ENCODE assay signal across 47 mouse cellular contexts in the genomic region with DNA sequence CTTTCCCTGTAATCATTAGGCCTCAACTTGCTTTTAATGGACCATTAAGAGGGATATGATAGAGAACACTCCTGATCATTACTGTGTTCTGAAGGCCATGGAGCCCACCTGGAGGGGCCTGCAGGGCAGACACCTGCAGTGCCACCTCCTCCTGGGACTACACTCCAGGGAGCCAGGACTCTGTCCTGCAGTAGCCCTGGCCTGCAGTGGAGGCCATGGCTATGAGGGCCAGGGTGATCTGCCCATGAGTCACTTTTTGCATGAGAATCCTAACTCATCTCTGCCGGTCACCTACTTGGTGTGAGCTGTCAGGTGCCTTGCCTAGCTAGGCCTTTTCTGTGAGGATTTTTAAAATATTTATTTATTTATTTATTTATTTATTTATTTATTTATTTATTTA. TPM values are rescaled to one million over a fixed set of nuclear protein-coding genes. Genes with fewer than 3 reads are reported as not detected.
"Had no signal": no experiment of that assay in that cellular context is flagged by ENCODE, and none has a peak within 500 bp of the region (broad histone marks: within the 10 kb centered on the region; RNA-seq: fewer than 3 reads in every experiment).

No protein-coding gene starts in this region.

- DNase-seq: heart, postnatal 10 days; heart, postnatal 14 days; heart, postnatal 36 days; heart, postnatal 4 days; kidney, adult 11 months; kidney, adult 18-20 months; kidney, adult 2 months; kidney, adult 8-10 months; kidney, adult 9 months; kidney, postnatal 10 days; kidney, postnatal 14 days; kidney, postnatal 25 days; kidney, postnatal 36 days; kidney, postnatal 4 days; layer of hippocampus, adult 9-11 months; layer of hippocampus, postnatal 36 days had no signal

RNA-seq across cellular contexts. Expression of gene Fgf15, which starts 17.9 kb away (rescaled TPM):
- total RNA-seq: heart, postnatal 10 days; heart, postnatal 14 days; heart, postnatal 25 days; heart, postnatal 36 days; heart, postnatal 4 days; hematopoietic stem cell, adult 5-6 weeks; layer of hippocampus, adult 18-20 months; layer of hippocampus, adult 2 months; layer of hippocampus, adult 8-10 months; layer of hippocampus, postnatal 10 days; layer of hippocampus, postnatal 14 days; layer of hippocampus, postnatal 25 days; layer of hippocampus, postnatal 36 days; left cerebral cortex, adult 18-20 months; left cerebral cortex, adult 2 months; left cerebral cortex, adult 8-10 months; left cerebral cortex, postnatal 10 days had no signal
- polyA plus RNA-seq: heart, embryonic 14.5 days; heart, embryonic 15.5 days; heart, postnatal 0 days; inflammation-experienced regulatory T-cells, adult 6 months; intestine, embryonic 14.5 days; kidney, adult 2 months had no signal

RNA-seq across cellular contexts. Expression of gene Fgf4, which starts 31.2 kb away (rescaled TPM):
- total RNA-seq: heart, postnatal 10 days; heart, postnatal 14 days; heart, postnatal 25 days; heart, postnatal 36 days; heart, postnatal 4 days; hematopoietic stem cell, adult 5-6 weeks; hindbrain, postnatal 0 days; layer of hippocampus, adult 18-20 months; layer of hippocampus, adult 2 months; layer of hippocampus, adult 8-10 months; layer of hippocampus, postnatal 10 days; layer of hippocampus, postnatal 14 days; layer of hippocampus, postnatal 25 days; layer of hippocampus, postnatal 36 days; left cerebral cortex, adult 18-20 months; left cerebral cortex, adult 2 months; left cerebral cortex, adult 8-10 months; left cerebral cortex, postnatal 10 days had no signal
- polyA plus RNA-seq: heart, embryonic 14.5 days; heart, embryonic 15.5 days; heart, postnatal 0 days; hindbrain, embryonic 10.5 days; hindbrain, embryonic 11.5 days; hindbrain, embryonic 13.5 days; hindbrain, embryonic 14.5 days; hindbrain, embryonic 15.5 days; hindbrain, embryonic 16.5 days; hindbrain, postnatal 0 days; inflammation-experienced regulatory T-cells, adult 6 months; intestine, embryonic 14.5 days; intestine, embryonic 15.5 days; intestine, embryonic 16.5 days; intestine, postnatal 0 days; kidney, adult 2 months; kidney, embryonic 14.5 days; kidney, embryonic 15.5 days; kidney, embryonic 16.5 days; kidney, postnatal 0 days had no signal

RNA-seq across cellular contexts. Expression of gene Fgf3, which starts 40.5 kb away (rescaled TPM):
- total RNA-seq: heart, postnatal 10 days; heart, postnatal 14 days; heart, postnatal 25 days; heart, postnatal 36 days; heart, postnatal 4 days; layer of hippocampus, adult 18-20 months; layer of hippocampus, postnatal 10 days; layer of hippocampus, postnatal 25 days; layer of hippocampus, postnatal 36 days had no signal
- polyA plus RNA-seq: heart, embryonic 14.5 days; heart, embryonic 15.5 days; heart, postnatal 0 days; inflammation-experienced regulatory T-cells, adult 6 months; intestine, embryonic 14.5 days; intestine, embryonic 15.5 days; intestine, embryonic 16.5 days; intestine, postnatal 0 days; kidney, adult 2 months had no signal
